Mouse (Mus musculus) cerebellum, adult 2 months (tissue): ENCODE measurements around the gene Cracr2b. TPM values are rescaled to one million over a fixed set of nuclear protein-coding genes. Genes with fewer than 3 reads are reported as not detected.

ENCODE experiments used
- DNase-seq, 2 experiments: peaks; one replicate each; pipeline ENCODE4 v3.0.0; 2021
- H3K27ac ChIP-seq: fragments of 200-500 bp; 2 replicates; pipeline ENCODE4 v1.5.1; 2012; ENCODE audit warnings: low read length, control low read depth, inconsistent platforms; ENCODE audit not compliant: insufficient read depth
- H3K27me3 ChIP-seq: fragments of 200-500 bp; 2 replicates; pipeline ENCODE4 v1.6.1; 2012; ENCODE audit warnings: inconsistent platforms, mild to moderate bottlenecking, low read length, moderate library complexity; ENCODE audit not compliant: control insufficient read depth, insufficient read depth
- H3K4me1 ChIP-seq: fragments of 200-500 bp; 2 replicates; pipeline ENCODE4 v1.6.1; 2011; ENCODE audit warnings: low read length; ENCODE audit not compliant: control insufficient read depth, insufficient read depth
- H3K4me3 ChIP-seq: fragments of 200-500 bp; replicated peaks from 2 replicates; pipeline ENCODE3; 2011; ENCODE audit warnings: mild to moderate bottlenecking, low read depth, low read length, control low read depth; ENCODE audit not compliant: insufficient read depth
- CTCF ChIP-seq: fragments of 200-500 bp; IDR thresholded peaks from 2 replicates; pipeline ENCODE4 v1.5.1; 2011; ENCODE audit warnings: low read depth, mild to moderate bottlenecking, control low read depth, low read length, moderate library complexity, borderline replicate concordance; ENCODE audit not compliant: insufficient read depth
- POLR2A ChIP-seq: fragments of 200-500 bp; IDR thresholded peaks from 2 replicates; pipeline ENCODE4 v1.6.1; 2011; ENCODE audit warnings: low read length, control low read depth, borderline replicate concordance; ENCODE audit not compliant: insufficient read depth
- WGBS: fragments of 180-500 bp; shearing (Covaris S2); methylation state at CpG from one replicate; pipeline ENCODE4 v1.1.7; 2018; 5-methylcytosine and 5-hydroxymethylcytosine counted together
- polyA plus RNA-seq: library from polyadenylated mRNA; depleted of rRNA; stranded (reverse); fragments of >200 nt; gene quantifications from 2 replicates; pipeline ENCODE4 v1.2.3, GENCODE M21; 2012

The Cracr2b gene
- polyA plus RNA-seq, 1 experiment = 8.3 TPM

DNA sequence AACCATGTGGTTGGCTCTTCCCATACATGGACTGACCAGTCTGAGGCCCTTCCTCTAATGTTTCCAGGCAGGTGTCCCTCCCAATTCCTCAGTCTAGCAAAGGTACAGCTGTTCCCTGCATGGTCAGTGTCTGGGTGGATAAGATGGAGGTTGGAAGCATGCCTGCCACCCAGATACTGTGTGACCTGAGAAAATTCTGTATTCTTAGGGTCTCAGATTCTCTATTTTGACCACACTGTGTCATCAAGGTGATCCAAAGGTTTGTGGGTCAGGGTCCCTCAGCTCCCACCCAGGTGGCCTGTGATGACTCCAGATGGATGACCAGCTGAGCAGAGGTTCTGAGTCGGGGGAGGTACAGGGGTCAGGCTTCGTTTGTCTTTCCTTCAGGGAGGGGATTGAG, 24.3 kb downstream of the Cracr2b start:
- WGBS = 14% methylated on average over 2 of the region's 2 CpGs
- DNase-seq = no peak
- no peaks in the 10 kb centered on the region for H3K27me3 ChIP-seq
- TF ChIP-seq POLR2A (no peak), CTCF (no peak)
- peaks cover 50% of the 10 kb centered on the region for H3K4me1 ChIP-seq
- peak overlapping the region; percentile 82 for H3K4me3 ChIP-seq
- H3K27ac ChIP-seq = peak overlapping the region; percentile 87

DNA sequence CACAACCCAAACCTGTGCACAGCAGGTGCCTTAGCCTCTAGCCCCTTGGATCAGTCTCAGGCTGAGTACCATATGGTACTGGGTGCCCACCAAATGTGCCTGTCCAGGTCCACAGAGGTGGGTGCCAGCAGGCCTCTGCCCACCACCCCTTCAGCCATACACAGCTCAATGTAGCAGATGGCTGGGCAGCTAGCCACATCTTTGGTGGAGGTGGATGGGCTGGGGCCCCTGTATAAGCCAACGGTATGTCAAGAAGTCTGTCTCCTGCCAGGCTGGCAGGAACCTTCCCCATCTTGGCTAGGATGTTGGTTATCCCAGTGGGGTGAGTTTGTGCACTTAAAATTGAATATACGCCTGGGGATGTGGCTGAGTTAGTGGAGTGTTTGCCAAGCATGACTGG, 24.7 kb downstream of the Cracr2b start:
- peak; percentile 96 to 98 for DNase-seq
- Histone ChIP-seq H3K4me1 (peaks cover 52% of the 10 kb centered on the region), H3K27ac (peak overlapping the region; percentile 87), H3K27me3 (no peaks in the 10 kb centered on the region), H3K4me3 (peak overlapping the region; percentile 5)
- no peak for TF ChIP-seq CTCF
- no peak for TF ChIP-seq POLR2A
- 6% methylated on average over 2 of the region's 2 CpGs for WGBS

DNA sequence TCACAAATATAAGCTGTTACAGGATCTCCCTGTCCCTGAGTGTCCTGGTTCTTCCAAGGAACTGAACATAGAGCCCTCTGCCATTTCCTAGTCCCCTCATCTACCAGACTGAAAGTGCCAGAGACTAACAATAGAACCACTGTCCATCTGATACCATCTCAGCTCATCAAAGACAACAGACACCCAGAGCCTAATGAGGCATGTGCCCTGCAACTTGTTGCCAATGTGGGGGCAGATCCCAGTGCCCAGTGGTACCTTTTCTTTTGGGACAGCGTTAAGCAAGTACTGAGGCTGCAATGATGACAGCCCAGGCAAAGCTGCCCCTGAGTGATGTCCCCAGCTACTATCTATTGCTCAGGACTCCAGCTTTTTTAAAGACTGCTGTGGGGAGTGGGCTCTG, 25.3 kb downstream of the Cracr2b start:
- no peak for DNase-seq
- peak overlapping the region; percentile 87 for H3K27ac ChIP-seq
- TF ChIP-seq POLR2A (no peak), CTCF (no peak)
- WGBS = 8% methylated on average over 1 of the region's 1 CpGs
- no peaks in the 10 kb centered on the region for H3K27me3 ChIP-seq
- H3K4me1 ChIP-seq = peaks cover 56% of the 10 kb centered on the region
- H3K4me3 ChIP-seq = peak overlapping the region; percentile 3

DNA sequence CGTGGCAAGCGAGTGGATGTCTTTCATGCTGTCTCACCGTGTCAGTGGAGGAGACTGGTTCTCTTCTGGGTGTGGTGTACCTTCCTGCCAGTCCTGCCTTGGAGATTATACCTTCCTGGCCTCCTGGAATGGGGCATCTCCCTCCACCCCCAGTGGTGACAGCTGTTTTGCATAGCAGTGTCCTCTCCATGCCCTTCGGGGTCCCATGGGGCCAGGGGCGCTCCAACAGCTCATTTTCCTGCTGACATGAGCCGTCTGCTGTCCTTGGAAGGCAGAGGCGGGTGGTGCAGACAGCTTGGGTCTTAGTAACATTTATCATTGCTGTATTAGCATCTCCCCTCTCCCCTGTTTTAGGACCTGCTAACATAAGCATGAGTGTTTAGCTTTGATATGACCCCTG, 26.2 kb downstream of the Cracr2b start:
- peak in 1 of 2 experiments; percentile 42 for DNase-seq
- WGBS = 28% methylated on average over 7 of the region's 7 CpGs
- peaks cover 65% of the 10 kb centered on the region for H3K4me1 ChIP-seq
- peak overlapping the region; percentile 87 for H3K27ac ChIP-seq
- TF ChIP-seq POLR2A (no peak), CTCF (no peak)
- no peaks in the 10 kb centered on the region for H3K27me3 ChIP-seq
- peak overlapping the region; percentile 16 for H3K4me3 ChIP-seq

DNA sequence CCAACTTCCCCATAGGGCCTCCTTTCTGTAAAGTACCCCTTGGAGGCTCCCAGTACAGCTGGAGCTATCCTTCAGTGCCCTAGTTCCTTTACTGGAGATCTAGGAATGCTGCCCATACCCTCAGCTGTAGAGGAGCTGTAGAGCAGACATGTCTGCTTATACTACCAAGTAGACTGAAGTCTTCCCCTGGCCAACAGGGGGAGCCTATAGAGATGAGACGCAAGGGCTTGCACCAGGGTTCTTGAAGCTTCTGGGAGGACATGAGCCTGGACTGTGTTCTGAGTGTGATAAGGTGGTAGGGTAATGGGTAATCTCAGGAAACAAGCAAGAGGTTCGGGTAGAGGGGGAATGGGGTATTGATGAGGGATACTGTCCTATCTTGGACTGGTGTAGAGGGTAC, 30.3 kb downstream of the Cracr2b start:
- TF ChIP-seq CTCF (no peak), POLR2A (no peak)
- H3K4me3 ChIP-seq = no peak overlapping the region
- H3K4me1 ChIP-seq = peaks cover 87% of the 10 kb centered on the region
- H3K27me3 ChIP-seq = no peaks in the 10 kb centered on the region
- no peak for DNase-seq
- 85% methylated on average over 2 of the region's 2 CpGs for WGBS
- no peak overlapping the region for H3K27ac ChIP-seq

DNA sequence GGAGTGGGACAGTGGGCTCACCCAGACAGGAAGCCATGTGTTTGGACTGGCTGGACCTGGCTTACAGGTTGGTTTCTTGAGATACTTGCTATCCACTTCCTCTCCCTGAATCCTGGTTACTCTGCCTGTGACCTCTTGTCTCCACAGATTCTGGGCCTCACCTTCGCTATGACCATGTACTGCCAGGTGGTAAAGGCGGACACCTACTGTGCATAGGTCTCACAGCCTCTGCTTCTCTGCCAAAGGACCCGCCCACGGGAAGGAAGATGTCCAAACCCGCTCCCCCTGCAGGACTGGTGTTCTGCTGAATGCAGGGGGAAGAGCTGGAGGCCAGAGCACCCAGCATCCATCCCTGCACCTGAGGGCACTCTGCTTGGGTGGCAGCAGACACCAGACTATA, 31.8 kb downstream of the Cracr2b start:
- WGBS = 9% methylated on average over 5 of the region's 5 CpGs
- TF ChIP-seq CTCF = no peak
- 0 out of 2 replicates have a peak, but pooled peaks have one; percentile 25 for TF ChIP-seq POLR2A
- Histone ChIP-seq H3K4me1 (peaks cover 87% of the 10 kb centered on the region), H3K4me3 (no peak overlapping the region), H3K27ac (peak overlapping the region; percentile 19), H3K27me3 (no peaks in the 10 kb centered on the region)
- DNase-seq = peak; percentile 76 to 81

DNA sequence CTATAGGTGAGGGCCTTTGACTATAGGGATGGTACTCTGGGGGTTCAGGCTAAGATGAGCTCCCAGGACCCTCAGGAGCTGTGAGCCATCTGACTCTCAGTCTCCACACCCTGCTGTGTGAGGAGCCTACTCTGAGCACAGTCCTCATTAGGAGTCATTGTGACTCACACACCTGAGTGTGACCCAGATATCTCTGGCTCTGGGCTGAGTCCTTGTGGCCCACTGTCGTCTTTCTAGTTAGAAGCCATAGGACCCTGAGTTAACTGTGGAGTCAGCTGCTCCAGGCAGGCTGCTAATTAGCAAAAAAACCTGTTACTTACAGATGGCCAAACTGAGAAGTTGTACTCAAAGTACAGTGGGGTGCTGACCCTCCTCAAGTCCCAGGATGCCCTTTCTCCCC, 32.8 kb downstream of the Cracr2b start:
- no peak overlapping the region for H3K4me3 ChIP-seq
- no peaks in the 10 kb centered on the region for H3K27me3 ChIP-seq
- 7% methylated on average over 1 of the region's 1 CpGs for WGBS
- H3K4me1 ChIP-seq = peaks cover 85% of the 10 kb centered on the region
- TF ChIP-seq CTCF = no peak
- TF ChIP-seq POLR2A = no peak
- peak overlapping the region; percentile 12; the same call in 1 of the 2 replicates for H3K27ac ChIP-seq
- peak; percentile 48 to 62 for DNase-seq

DNA sequence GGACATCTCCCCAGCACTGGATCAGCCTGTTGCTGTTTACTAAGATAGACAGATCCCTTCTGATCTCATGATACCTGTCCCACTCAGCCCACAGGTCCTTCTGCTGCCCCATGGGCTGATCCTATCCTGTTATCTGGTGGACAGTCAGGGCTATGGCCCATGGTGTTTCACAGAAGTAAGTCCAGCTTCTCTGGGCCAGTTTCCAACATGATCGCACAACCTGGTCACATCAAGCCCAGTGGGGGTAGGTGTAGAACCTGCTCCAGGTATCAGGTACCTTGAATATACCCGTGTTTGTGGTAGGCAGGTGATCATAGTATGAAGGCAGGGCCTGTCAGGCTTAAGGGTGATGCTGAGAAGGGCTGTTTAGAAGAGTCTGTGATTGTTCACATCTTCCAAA, 34.5 kb downstream of the Cracr2b start:
- Histone ChIP-seq H3K27ac (peak overlapping the region; percentile 33), H3K27me3 (no peaks in the 10 kb centered on the region), H3K4me1 (peaks cover 73% of the 10 kb centered on the region), H3K4me3 (no peak overlapping the region)
- 27% methylated on average over 2 of the region's 2 CpGs for WGBS
- TF ChIP-seq POLR2A (no peak), CTCF (no peak)
- DNase-seq = peak in 1 of 2 experiments; percentile 38

DNA sequence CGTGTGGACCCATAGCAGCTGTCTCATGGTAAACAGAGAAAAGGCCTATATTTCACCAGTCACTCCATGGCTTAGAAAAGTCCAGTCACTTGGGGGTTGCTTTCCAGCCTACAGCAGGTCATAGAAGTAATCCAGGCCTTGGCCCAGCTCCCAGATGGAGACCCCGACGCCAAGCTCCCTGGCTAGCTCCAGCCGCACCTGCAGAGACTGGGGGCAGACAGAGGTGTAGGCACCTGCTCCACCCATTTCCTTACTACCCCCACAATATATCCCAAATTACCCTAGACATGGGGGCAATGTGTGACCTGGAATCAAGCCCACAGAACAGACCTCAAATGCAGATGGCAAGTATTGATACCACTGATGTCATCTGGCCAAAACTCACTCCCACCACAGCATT, 35.0 kb downstream of the Cracr2b start:
- H3K4me3 ChIP-seq = no peak overlapping the region
- peaks cover 68% of the 10 kb centered on the region for H3K4me1 ChIP-seq
- WGBS = 39% methylated on average over 4 of the region's 4 CpGs
- no peaks in the 10 kb centered on the region for H3K27me3 ChIP-seq
- no peak for DNase-seq
- H3K27ac ChIP-seq = peak overlapping the region; percentile 33; the same call in 1 of the 2 replicates
- TF ChIP-seq POLR2A (no peak), CTCF (no peak)
